Mouse (Mus musculus) lung, postnatal 14 days (tissue): ENCODE results near the gene Setd1b.
"Not testable (repeated sequence)": the region's sequence is repeated elsewhere in the genome, so short reads cannot be mapped to it uniquely, and the experiment has no call there.

ENCODE experiments used
- DNase-seq: peaks from one replicate; pipeline ENCODE4 v3.0.0; 2021

The Setd1b gene

GRCm38 (mm10) chr5:123166437-123166836, 24.4 kb downstream of the Setd1b start:
- no peak for DNase-seq

- DNase-seq, result no peak
These were observed 25.6 kb downstream of the Setd1b start for GRCm38 (mm10) chr5:123167591-123167990.

GRCm38 (mm10) chr5:123169284-123169683, 27.3 kb downstream of the Setd1b start, which contains the start of gene Psmd9:
Gene Psmd9, plus strand, starts transcription at chr5:123169413.
- DNase-seq, result no peak

- no peak for DNase-seq
These were observed 28.4 kb downstream of the Setd1b start for GRCm38 (mm10) chr5:123170365-123170764.

GRCm38 (mm10) chr5:123171646-123172350, 29.8 kb downstream of the Setd1b start:
- peak; percentile 87 for DNase-seq

GRCm38 (mm10) chr5:123178792-123179191, 36.8 kb downstream of the Setd1b start:
- no peak for DNase-seq

- DNase-seq, result no peak
These were observed 38.4 kb downstream of the Setd1b start for GRCm38 (mm10) chr5:123180390-123180789.

- DNase-seq, result no peak
These were observed 39.5 kb downstream of the Setd1b start for GRCm38 (mm10) chr5:123181536-123181935.

- DNase-seq, result no peak
These were observed 40.7 kb downstream of the Setd1b start, which contains the start of gene Hpd for GRCm38 (mm10) chr5:123182651-123183050. Gene Hpd, minus strand, starts transcription at chr5:123182727.

- DNase-seq, result peak; percentile 17
These were observed 44.0 kb downstream of the Setd1b start for GRCm38 (mm10) chr5:123185966-123186365.

- DNase-seq, result no peak
These were observed 45.3 kb downstream of the Setd1b start for GRCm38 (mm10) chr5:123187306-123187705.

GRCm38 (mm10) chr5:123190912-123191311, 48.9 kb downstream of the Setd1b start:
- DNase-seq, result no peak

GRCm38 (mm10) chr5:123191427-123191826, 49.4 kb downstream of the Setd1b start:
- no peak for DNase-seq

- no peak for DNase-seq
These were observed 50.7 kb downstream of the Setd1b start for GRCm38 (mm10) chr5:123192606-123193150.

- no peak for DNase-seq
These were observed 51.4 kb downstream of the Setd1b start for GRCm38 (mm10) chr5:123193436-123193835.

GRCm38 (mm10) chr5:123194856-123195255, 52.9 kb downstream of the Setd1b start:
- DNase-seq, result no peak

GRCm38 (mm10) chr5:123195500-123196000, 53.6 kb downstream of the Setd1b start:
- no peak for DNase-seq

GRCm38 (mm10) chr5:123196746-123197145, 54.8 kb downstream of the Setd1b start:
- DNase-seq, result no peak

GRCm38 (mm10) chr5:123198523-123198922, 56.5 kb downstream of the Setd1b start:
- DNase-seq, result no peak

GRCm38 (mm10) chr5:123200816-123201522, 59.0 kb downstream of the Setd1b start:
- DNase-seq, result not testable (repeated sequence)

- no peak for DNase-seq
These were observed 59.5 kb downstream of the Setd1b start for GRCm38 (mm10) chr5:123201523-123201892.

- no peak for DNase-seq
These were observed 60.0 kb downstream of the Setd1b start for GRCm38 (mm10) chr5:123201987-123202386.

GRCm38 (mm10) chr5:123202771-123203170, 60.8 kb downstream of the Setd1b start:
- not testable (repeated sequence) for DNase-seq

- DNase-seq, result not testable (repeated sequence)
These were observed 61.6 kb downstream of the Setd1b start for GRCm38 (mm10) chr5:123203591-123203990.
